Mouse (Mus musculus) ovary, adult 10 weeks (tissue): Measurements from ENCODE around the gene Gm21394. TPM values are rescaled to one million over a fixed set of nuclear protein-coding genes. Genes with fewer than 3 reads are reported as not detected.

Experiments
- polyA plus RNA-seq: library from polyadenylated mRNA; stranded (reverse); fragments of 350-450 nt; fragmentation: Illumina TruSeq; extraction: RNeasy Lipid Tissue Mini Kit (QIAGEN cat#74804); gene quantifications from one replicate; pipeline ENCODE4 v1.2.3, GENCODE M21; 2014

Gene Gm21394
- polyA plus RNA-seq, result not detected

DNA sequence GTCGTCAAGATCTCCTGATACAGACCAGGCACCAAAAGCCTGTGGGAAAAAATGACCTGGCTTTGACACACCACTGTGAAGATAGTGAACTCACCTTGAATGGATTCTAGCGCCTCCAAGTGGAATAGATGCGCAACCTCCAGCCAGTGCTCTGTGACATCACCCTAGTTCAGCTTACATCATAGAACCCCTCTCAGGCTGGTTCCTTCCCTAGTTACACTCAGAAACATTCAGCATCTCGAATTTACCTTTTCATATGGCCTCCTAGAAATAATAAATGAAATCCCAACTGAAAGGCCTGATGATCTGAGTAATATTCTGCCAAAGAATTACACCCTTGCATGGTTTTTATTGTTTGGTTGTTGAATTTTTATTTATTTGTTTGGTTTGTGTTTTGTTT lies at the start of gene Gm21394:
Gm21394 (minus strand) TSS at position 101 of the 400 bp plus-strand sequence.

Other genes with a start within 250 kb of the Gm21394 start
- gene Gm21409, start 181.8 kb upstream of the Gm21394 start, polyA plus RNA-seq, result not detected